Mouse (Mus musculus) ES-E14 (cell line): ENCODE results near the gene Pms2.

Experiments used
- CHD2 ChIP-seq: IDR thresholded peaks from 2 replicates; pipeline ENCODE4 v1.6.1; 2014; ENCODE audit warnings: mild to moderate bottlenecking, low read depth, low read length, inconsistent platforms
- HCFC1 ChIP-seq: IDR thresholded peaks from 2 replicates; pipeline ENCODE4 v1.6.1; 2012; ENCODE audit warnings: low read length, inconsistent platforms, borderline replicate concordance; ENCODE audit not compliant: insufficient read depth
- MAFK ChIP-seq: IDR thresholded peaks from 2 replicates; pipeline ENCODE4 v1.6.1; 2014; ENCODE audit warnings: mild to moderate bottlenecking, low read depth, low read length, inconsistent platforms; ENCODE audit not compliant: insufficient read depth
- ZC3H11A ChIP-seq: IDR thresholded peaks from 2 replicates; pipeline ENCODE4 v1.6.1; 2012; ENCODE audit warnings: low read depth, mild to moderate bottlenecking, inconsistent platforms, low read length, borderline replicate concordance

- no peak for TF ChIP-seq ZC3H11A
- no peak for TF ChIP-seq MAFK
- TF ChIP-seq CHD2, result no peak
- TF ChIP-seq HCFC1, result no peak
Observed at GRCm38 (mm10) chr5:143892255-143892886, 17.4 kb upstream of the Pms2 start.
